Mouse (Mus musculus) bone marrow, adult 2 months (tissue): ENCODE results near the gene Gpr31b.
"Not testable (repeated sequence)": the region's sequence is repeated elsewhere in the genome, so short reads cannot be mapped to it uniquely, and the experiment has no call there.

Experiments used
- CTCF ChIP-seq: fragments of 200-500 bp; IDR thresholded peaks from 2 replicates; pipeline ENCODE4 v1.5.1; 2011; ENCODE audit warnings: low read length, control low read depth; ENCODE audit not compliant: control insufficient read depth, insufficient read depth
- POLR2A ChIP-seq: fragments of 200-500 bp; IDR thresholded peaks from 2 replicates; pipeline ENCODE4 v1.6.1; 2011; ENCODE audit warnings: low read depth, mild to moderate bottlenecking, control low read depth, low read length, borderline replicate concordance; ENCODE audit not compliant: control insufficient read depth

GRCm38 (mm10) chr17:13060804-13061203 lies 8.7 kb upstream of the Gpr31b start, which contains the start of gene Tcp10b:
- TF ChIP-seq CTCF, POLR2A: not testable (repeated sequence)
